Mouse (Mus musculus): ENCODE results near the gene Pigb. TPM values are rescaled to one million over a fixed set of nuclear protein-coding genes. Genes with fewer than 3 reads are reported as not detected.

The Pigb gene
- polyA plus RNA-seq, 1 experiment, result 17.5 TPM

DNA sequence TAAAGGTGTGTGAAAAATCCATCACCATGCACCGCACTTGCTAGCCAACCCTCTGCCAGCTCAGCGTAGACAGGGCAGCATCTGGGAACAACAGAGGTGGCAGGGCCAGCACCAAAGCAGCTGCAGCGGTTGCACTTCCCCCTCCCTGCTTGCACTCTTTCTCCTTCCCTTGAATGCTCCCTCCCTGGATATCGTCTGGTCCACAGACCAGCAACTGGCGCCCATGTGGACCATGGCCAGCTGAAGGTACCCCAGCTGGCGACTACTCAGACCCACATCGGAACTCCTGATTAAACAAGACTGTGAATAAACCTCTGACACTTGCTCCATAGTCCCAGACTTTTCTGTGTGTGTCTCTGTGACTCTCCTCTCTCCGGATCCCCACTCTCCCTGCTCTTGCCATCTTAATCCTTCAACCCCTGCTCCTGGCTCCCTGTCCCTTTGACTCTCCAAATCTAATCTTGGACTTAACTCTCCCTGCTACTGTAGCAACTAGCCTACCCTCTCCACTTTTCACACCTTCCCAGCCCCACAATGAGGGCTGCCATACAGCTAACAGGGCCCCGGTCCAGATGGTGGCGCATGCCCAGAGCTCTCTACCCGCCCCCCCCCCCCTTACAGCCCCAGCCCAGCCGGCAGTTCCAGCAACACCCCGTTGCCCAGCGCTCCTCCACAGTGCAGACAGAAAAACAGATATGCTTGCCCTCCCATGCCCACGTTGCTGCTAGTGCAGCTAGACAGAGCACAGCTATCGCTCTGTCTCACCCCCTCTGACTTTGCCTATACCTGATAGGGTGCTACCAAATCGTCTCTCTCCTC, 14.2 kb downstream of the Pigb start:
- TF ChIP-seq POLR2A (IDR thresholded peaks at IDR 0.05; ENCODE audit: low read depth, low read length) (no peak), CTCF (IDR thresholded peaks at IDR 0.05; ENCODE audit: borderline replicate concordance, insufficient read depth, low read length) (no peak)
- Histone ChIP-seq H3K4me3 (ENCODE audit: insufficient read depth, low read length) (no peak overlapping the region), H3K27ac (ENCODE audit: insufficient read depth, low read length) (no peak overlapping the region), H3K4me1 (ENCODE audit: control insufficient read depth, insufficient read depth, low read length) (no peaks in the 10 kb centered on the region)

DNA sequence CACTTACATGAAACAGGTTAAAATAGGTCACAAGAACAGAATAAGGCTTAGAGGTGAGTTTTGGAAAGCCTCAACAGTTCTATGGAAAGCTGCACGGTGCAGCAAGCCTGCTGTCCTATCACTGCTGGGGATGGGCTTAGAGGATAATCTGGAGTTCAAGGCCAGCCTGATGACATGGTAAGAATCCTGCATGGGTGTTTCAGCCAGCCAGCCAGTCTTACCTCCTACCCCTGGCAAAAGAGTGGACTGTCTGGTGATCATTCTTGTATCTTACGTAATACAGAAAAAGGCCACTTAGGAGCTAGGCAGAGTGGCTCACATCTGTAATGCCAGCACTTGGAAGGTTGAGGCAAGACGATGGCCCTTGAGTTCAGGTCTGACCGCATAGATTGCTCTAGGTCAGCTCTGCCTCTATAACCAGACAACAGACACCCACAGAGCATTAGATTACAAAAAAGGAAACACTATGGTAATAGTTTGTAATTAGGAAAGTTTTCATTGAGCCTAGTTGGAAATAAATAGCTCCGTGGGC, 19.5 kb downstream of the Pigb start:
- no peaks in the 10 kb centered on the region for H3K4me1 ChIP-seq (ENCODE audit: control insufficient read depth, insufficient read depth, low read length)
- TF ChIP-seq CTCF (IDR thresholded peaks at IDR 0.05; ENCODE audit: borderline replicate concordance, insufficient read depth, low read length), result no peak
- no peak for TF ChIP-seq POLR2A (IDR thresholded peaks at IDR 0.05; ENCODE audit: low read depth, low read length)
- no peak overlapping the region for H3K4me3 ChIP-seq (ENCODE audit: insufficient read depth, low read length)
- no peak overlapping the region for H3K27ac ChIP-seq (ENCODE audit: insufficient read depth, low read length)

DNA sequence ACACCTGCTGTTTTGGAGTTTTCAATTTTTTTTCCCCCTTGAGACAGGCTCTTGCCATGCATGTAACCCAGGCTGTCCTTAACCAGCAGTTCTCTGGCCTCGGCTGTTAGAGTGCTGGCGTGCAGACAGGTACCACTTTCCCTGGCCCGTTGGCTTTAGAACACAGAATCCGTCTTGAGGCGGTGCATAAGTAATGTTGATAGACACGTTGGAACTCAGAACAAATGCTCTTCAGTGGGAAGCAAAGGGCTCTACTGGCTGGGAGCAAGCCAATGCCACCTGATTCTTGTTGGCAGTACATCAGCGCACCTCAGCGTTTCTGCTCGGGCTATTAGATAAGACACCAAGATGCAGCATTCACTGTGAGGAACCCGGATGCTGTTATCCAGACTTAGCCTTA, 20.3 kb downstream of the Pigb start:
- Histone ChIP-seq H3K27ac (ENCODE audit: insufficient read depth, low read length) (no peak overlapping the region), H3K4me3 (ENCODE audit: insufficient read depth, low read length) (no peak overlapping the region), H3K4me1 (ENCODE audit: control insufficient read depth, insufficient read depth, low read length) (no peaks in the 10 kb centered on the region)
- no peak for TF ChIP-seq POLR2A (IDR thresholded peaks at IDR 0.05; ENCODE audit: low read depth, low read length)
- TF ChIP-seq CTCF (IDR thresholded peaks at IDR 0.05; ENCODE audit: borderline replicate concordance, insufficient read depth, low read length), result no peak

DNA sequence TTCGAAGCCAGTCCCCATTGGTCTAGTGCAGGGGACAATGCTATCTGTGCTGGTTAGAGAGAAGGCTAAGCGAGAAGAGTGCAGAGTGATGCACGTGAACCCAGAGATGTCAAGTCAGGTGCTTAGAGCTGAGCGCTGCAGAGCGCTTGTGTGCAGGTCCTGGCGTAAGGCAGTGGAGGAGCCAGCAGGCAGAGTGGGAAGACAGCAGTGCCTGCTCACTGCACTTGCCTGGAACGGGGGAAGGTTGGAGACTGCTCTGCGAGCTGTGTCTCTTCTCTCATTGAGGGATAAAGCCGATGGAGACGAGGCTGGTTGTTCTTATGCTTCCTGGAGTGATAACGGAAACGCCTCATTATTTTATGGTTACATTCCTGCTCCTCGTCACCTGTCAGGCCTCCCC, 25.5 kb downstream of the Pigb start:
- H3K4me1 ChIP-seq (ENCODE audit: control insufficient read depth, insufficient read depth, low read length), result no peaks in the 10 kb centered on the region
- TF ChIP-seq CTCF (IDR thresholded peaks at IDR 0.05; ENCODE audit: borderline replicate concordance, insufficient read depth, low read length) (no peak), POLR2A (IDR thresholded peaks at IDR 0.05; ENCODE audit: low read depth, low read length) (no peak)
- no peak overlapping the region for H3K27ac ChIP-seq (ENCODE audit: insufficient read depth, low read length)
- H3K4me3 ChIP-seq (ENCODE audit: insufficient read depth, low read length), result no peak overlapping the region

DNA sequence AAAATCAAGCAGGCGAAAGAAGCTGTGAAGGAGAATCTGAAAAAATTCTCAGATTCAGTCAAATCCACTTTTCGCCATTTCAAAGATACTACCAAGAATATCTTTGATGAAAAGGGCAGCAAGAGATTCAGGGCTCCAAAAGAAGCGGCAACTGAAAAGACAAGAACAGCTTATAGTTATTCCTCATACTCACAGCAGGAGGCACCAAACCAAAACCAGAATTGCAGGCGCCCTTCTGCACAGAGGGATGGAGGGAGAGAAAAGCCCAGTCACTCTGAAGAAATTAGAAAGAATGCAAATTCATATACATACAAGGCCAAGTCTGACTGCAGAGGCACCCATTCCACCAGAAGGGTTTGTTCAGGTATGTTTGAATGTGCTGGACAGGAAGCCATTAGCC, 27.5 kb downstream of the Pigb start:
- no peak overlapping the region for H3K27ac ChIP-seq (ENCODE audit: insufficient read depth, low read length)
- no peak overlapping the region for H3K4me3 ChIP-seq (ENCODE audit: insufficient read depth, low read length)
- H3K4me1 ChIP-seq (ENCODE audit: control insufficient read depth, insufficient read depth, low read length), result no peaks in the 10 kb centered on the region
- TF ChIP-seq CTCF (IDR thresholded peaks at IDR 0.05; ENCODE audit: borderline replicate concordance, insufficient read depth, low read length) (no peak), POLR2A (IDR thresholded peaks at IDR 0.05; ENCODE audit: low read depth, low read length) (no peak)

DNA sequence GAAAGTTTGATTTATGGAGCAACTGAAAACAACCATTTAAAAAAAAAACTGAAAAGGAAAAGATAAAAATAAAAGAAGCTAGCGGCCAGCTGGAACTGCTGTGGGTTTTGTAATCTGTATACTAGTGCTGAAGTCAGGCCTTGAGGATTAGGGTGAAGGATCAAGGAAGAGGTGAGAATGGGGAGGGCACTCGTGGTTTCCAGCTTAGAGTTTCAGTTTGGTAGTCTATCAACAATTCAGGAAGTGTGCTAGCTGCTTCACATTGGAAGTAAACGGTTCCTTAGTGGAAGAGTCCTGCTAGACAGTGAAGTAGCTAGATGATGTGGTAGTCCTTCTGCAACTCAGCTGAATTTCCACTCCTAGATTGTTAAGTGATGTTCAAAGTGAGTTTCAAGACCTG, 31.8 kb downstream of the Pigb start:
- no peak for TF ChIP-seq POLR2A (IDR thresholded peaks at IDR 0.05; ENCODE audit: low read depth, low read length)
- TF ChIP-seq CTCF (IDR thresholded peaks at IDR 0.05; ENCODE audit: borderline replicate concordance, insufficient read depth, low read length), result no peak
- no peak overlapping the region for H3K4me3 ChIP-seq (ENCODE audit: insufficient read depth, low read length)
- no peak overlapping the region for H3K27ac ChIP-seq (ENCODE audit: insufficient read depth, low read length)
- no peaks in the 10 kb centered on the region for H3K4me1 ChIP-seq (ENCODE audit: control insufficient read depth, insufficient read depth, low read length)

DNA sequence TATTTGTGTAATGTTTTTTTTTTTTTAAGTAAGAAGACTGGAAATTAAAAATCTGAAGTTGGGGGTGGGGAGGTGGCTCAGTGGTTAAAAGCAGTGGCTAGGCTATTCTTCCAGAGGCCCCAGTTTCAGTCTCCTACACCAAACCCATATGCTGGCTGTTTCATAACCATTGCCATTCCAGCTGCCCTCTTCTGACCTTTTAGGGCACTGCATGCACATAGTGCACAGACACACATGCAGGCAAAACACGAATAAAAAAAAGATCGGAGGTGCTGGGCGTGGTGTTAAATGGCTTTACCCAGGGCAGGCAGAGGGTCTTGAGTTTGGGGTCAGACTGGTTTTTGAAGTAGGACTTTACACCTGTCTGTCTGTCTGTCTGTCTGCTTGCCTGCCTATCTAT, 34.0 kb downstream of the Pigb start:
- Histone ChIP-seq H3K4me1 (ENCODE audit: control insufficient read depth, insufficient read depth, low read length) (no peaks in the 10 kb centered on the region), H3K4me3 (ENCODE audit: insufficient read depth, low read length) (no peak overlapping the region), H3K27ac (ENCODE audit: insufficient read depth, low read length) (no peak overlapping the region)
- TF ChIP-seq CTCF (IDR thresholded peaks at IDR 0.05; ENCODE audit: borderline replicate concordance, insufficient read depth, low read length), result no peak

DNA sequence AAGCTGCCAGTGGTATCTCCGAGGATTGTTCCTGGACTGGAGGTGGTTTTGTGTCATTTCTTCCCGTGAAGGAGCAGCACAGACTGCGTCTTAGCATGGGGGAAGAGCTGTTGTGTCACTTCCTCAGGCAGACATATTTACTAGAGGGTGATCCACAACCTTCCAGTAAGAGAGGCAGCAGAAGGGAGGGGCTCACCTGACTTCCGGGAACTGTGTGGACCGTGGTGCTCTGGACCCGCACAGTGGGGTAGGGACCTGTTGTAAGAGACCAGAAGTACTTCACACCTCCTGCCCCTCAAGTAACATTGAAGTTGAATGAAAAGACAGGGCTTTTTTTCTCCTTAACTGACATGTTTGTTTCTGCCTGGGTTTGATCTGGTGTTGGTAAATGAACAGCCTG, 35.1 kb downstream of the Pigb start:
- Histone ChIP-seq H3K27ac (ENCODE audit: insufficient read depth, low read length) (no peak overlapping the region), H3K4me3 (ENCODE audit: insufficient read depth, low read length) (no peak overlapping the region), H3K4me1 (ENCODE audit: control insufficient read depth, insufficient read depth, low read length) (no peaks in the 10 kb centered on the region)
- no peak for TF ChIP-seq CTCF (IDR thresholded peaks at IDR 0.05; ENCODE audit: borderline replicate concordance, insufficient read depth, low read length)
- TF ChIP-seq POLR2A (IDR thresholded peaks at IDR 0.05; ENCODE audit: low read depth, low read length), result no peak

DNA sequence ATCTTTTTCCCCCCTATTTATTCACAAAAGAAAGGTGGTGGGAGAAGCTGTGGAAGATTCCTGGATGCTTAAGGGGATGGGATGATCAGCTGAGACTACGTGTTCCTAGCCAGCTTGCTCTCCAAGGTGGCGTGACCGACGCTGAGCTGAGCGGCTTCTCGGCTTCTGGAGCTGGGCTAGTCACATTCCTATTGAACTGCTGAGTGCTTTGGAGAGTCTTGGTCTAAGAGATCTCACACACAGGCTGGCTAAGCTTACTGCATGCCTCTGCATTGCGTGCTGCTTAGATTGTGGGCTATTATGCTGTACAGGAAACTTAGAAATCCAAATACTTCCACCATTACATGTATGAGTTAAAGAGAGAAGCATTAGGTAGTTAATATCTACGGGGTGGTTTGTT, 36.1 kb downstream of the Pigb start:
- no peak overlapping the region for H3K27ac ChIP-seq (ENCODE audit: insufficient read depth, low read length)
- no peaks in the 10 kb centered on the region for H3K4me1 ChIP-seq (ENCODE audit: control insufficient read depth, insufficient read depth, low read length)
- TF ChIP-seq CTCF (IDR thresholded peaks at IDR 0.05; ENCODE audit: borderline replicate concordance, insufficient read depth, low read length), result no peak
- TF ChIP-seq POLR2A (IDR thresholded peaks at IDR 0.05; ENCODE audit: low read depth, low read length), result no peak
- no peak overlapping the region for H3K4me3 ChIP-seq (ENCODE audit: insufficient read depth, low read length)

DNA sequence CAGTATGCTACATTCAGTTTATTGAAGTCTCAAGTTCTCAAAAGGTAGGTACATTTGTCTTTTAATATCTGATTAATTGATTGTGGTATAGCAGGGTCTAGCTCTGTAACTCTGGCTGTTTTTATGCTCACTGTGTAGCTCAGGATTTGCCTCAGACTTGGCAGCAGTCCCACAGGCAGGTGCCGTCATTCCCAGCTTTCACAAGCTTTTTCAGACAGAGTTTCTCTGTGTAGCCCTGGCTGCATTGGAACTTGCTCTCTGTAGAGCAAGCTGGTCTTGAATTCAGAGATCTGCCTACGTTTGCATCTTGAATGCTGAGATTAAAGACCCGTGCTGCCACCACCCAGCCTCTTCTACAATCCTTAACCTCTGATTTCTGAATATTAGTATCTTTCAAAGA, 38.0 kb downstream of the Pigb start:
- H3K27ac ChIP-seq (ENCODE audit: insufficient read depth, low read length), result no peak overlapping the region
- H3K4me1 ChIP-seq (ENCODE audit: control insufficient read depth, insufficient read depth, low read length), result no peaks in the 10 kb centered on the region
- no peak overlapping the region for H3K4me3 ChIP-seq (ENCODE audit: insufficient read depth, low read length)
- no peak for TF ChIP-seq POLR2A (IDR thresholded peaks at IDR 0.05; ENCODE audit: low read depth, low read length)
- TF ChIP-seq CTCF (IDR thresholded peaks at IDR 0.05; ENCODE audit: borderline replicate concordance, insufficient read depth, low read length), result no peak

Data from embryonic fibroblast, embryonic 13.5 days (primary cell).